Mouse (Mus musculus) embryonic facial prominence, embryonic 11.5 days (tissue): ENCODE measurements around the gene 2700097O09Rik. TPM values are rescaled to one million over a fixed set of nuclear protein-coding genes. Genes with fewer than 3 reads are reported as not detected.

Experiments used
- polyA plus RNA-seq: library from polyadenylated mRNA; unstranded; fragments of >200 nt; fragmentation: Nextera tagmentation; extraction: Ambion mirVana; gene quantifications from 2 replicates; pipeline ENCODE4 v1.2.1, GENCODE M21; 2014

2700097O09Rik gene
- polyA plus RNA-seq, 1 experiment from 2014 or later: 35.6 TPM

Other genes starting within 250 kb of the 2700097O09Rik start
- gene Cfl2, start 217.2 kb downstream of the 2700097O09Rik start, polyA plus RNA-seq: 211 and 222 TPM in 2 replicates
- gene Gm20403, start 93.6 kb downstream of the 2700097O09Rik start, polyA plus RNA-seq: not detected in 2 replicates
- 30.7 and 35.6 TPM in 2 replicates for gene Baz1a, start 65.8 kb downstream of the 2700097O09Rik start, polyA plus RNA-seq
- gene Srp54a, start 152 bp upstream of the 2700097O09Rik start, polyA plus RNA-seq: 187 and 195 TPM in 2 replicates
- 14.4 and 15.5 TPM in 2 replicates for gene Fam177a, start 44.4 kb upstream of the 2700097O09Rik start, polyA plus RNA-seq
- 59.2 and 62.1 TPM in 2 replicates for gene Srp54b, start 75.0 kb upstream of the 2700097O09Rik start, polyA plus RNA-seq
- gene 1700047I17Rik2, start 119.5 kb upstream of the 2700097O09Rik start, polyA plus RNA-seq: 3.2 and 3.3 TPM in 2 replicates
- 85.3 and 97.2 TPM in 2 replicates for gene Srp54c, start 150.1 kb upstream of the 2700097O09Rik start, polyA plus RNA-seq
- 21.6 and 22.0 TPM in 2 replicates for gene 1110008L16Rik, start 219.5 kb upstream of the 2700097O09Rik start, polyA plus RNA-seq
- gene Ppp2r3c, start 222.9 kb upstream of the 2700097O09Rik start, polyA plus RNA-seq: 28.8 and 31.0 TPM in 2 replicates